Mouse (Mus musculus): Measurements from ENCODE around the gene Tmem186. TPM values are rescaled to one million over a fixed set of nuclear protein-coding genes. Genes with fewer than 3 reads are reported as not detected.

Tmem186 gene
- polyA plus RNA-seq, 1 experiment = 17.1 TPM

DNA sequence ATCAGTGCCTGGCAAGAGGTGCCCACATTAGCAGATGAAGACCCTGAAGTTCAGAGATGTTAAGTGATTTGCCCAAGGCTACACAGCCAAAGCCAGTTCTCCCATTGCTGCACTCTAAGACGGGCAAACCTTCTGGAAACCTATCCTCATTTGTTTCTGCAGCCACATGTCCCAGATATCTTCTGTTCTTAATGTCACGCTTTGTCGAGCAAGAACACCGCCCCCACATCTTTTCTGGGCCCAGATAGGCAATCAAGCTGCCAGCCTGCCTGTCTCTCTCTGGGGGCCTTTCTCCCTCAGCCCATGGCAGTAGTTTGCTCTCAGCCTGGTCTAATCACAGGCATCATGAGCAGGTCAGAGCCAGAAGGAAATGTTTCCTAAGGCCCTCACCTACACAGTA lies 41.2 kb downstream of the Tmem186 start:
- TF ChIP-seq CTCF (IDR thresholded peaks at IDR 0.05; ENCODE audit: low read depth, low read length) (no peak), POLR2A (IDR thresholded peaks at IDR 0.05; ENCODE audit: insufficient read depth, low read length) (no peak), EP300 (IDR thresholded peaks at IDR 0.05; ENCODE audit: insufficient read depth, low read depth, low read length) (no peak)

DNA sequence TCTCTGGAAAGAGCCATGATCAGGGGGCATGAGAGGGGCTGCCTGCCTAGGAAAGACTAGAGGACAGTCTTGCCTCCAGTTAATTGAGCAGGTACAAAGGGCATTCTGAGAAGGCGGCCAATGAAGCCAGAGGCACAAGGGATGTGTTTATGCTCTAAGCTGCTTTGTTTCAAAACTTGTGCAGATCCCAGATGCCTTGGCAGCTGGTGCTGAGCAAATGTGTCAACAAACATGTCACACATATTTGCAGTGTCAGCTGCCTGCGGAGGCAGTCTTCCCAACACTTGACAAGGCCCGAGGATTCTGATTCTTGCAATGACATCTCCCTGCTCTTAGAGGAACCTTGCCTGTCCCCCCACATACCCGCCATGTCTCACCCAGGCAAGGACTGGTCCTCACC lies 42.1 kb downstream of the Tmem186 start:
- H3K4me3 ChIP-seq (ENCODE audit: low read depth, low read length) = no peak overlapping the region
- H3K4me1 ChIP-seq (ENCODE audit: control insufficient read depth, insufficient read depth, low read length) = no peaks in the 10 kb centered on the region
- no peak overlapping the region for H3K9ac ChIP-seq (ENCODE audit: low read depth, poor library complexity, severe bottlenecking)
- H3K27ac ChIP-seq (ENCODE audit: insufficient read depth, low read length) = no peak overlapping the region
- H3K9me3 ChIP-seq (replicated peaks; ENCODE audit: control insufficient read depth, insufficient read depth, low read length, poor library complexity, severe bottlenecking) = no peaks in the 10 kb centered on the region
- TF ChIP-seq POLR2A (IDR thresholded peaks at IDR 0.05; ENCODE audit: insufficient read depth, low read length) (no peak), EP300 (IDR thresholded peaks at IDR 0.05; ENCODE audit: insufficient read depth, low read depth, low read length) (no peak), CTCF (IDR thresholded peaks at IDR 0.05; ENCODE audit: low read depth, low read length) (no peak)
- H3K27me3 ChIP-seq (ENCODE audit: control insufficient read depth, insufficient read depth, low read length, poor library complexity, severe bottlenecking) = no peaks in the 10 kb centered on the region
- no peaks in the 10 kb centered on the region for H3K36me3 ChIP-seq (ENCODE audit: control insufficient read depth, insufficient read depth, low read length, poor library complexity, severe bottlenecking)

More for the DNA sequence above, 41.2 kb downstream of the Tmem186 start:
- Histone ChIP-seq H3K4me3 (ENCODE audit: low read depth, low read length) (no peak overlapping the region), H3K4me1 (ENCODE audit: control insufficient read depth, insufficient read depth, low read length) (no peaks in the 10 kb centered on the region), H3K9ac (ENCODE audit: low read depth, poor library complexity, severe bottlenecking) (no peak overlapping the region), H3K36me3 (ENCODE audit: control insufficient read depth, insufficient read depth, low read length, poor library complexity, severe bottlenecking) (no peaks in the 10 kb centered on the region), H3K27ac (ENCODE audit: insufficient read depth, low read length) (no peak overlapping the region), H3K9me3 (replicated peaks; ENCODE audit: control insufficient read depth, insufficient read depth, low read length, poor library complexity, severe bottlenecking) (no peaks in the 10 kb centered on the region), H3K27me3 (ENCODE audit: control insufficient read depth, insufficient read depth, low read length, poor library complexity, severe bottlenecking) (no peaks in the 10 kb centered on the region)

DNA sequence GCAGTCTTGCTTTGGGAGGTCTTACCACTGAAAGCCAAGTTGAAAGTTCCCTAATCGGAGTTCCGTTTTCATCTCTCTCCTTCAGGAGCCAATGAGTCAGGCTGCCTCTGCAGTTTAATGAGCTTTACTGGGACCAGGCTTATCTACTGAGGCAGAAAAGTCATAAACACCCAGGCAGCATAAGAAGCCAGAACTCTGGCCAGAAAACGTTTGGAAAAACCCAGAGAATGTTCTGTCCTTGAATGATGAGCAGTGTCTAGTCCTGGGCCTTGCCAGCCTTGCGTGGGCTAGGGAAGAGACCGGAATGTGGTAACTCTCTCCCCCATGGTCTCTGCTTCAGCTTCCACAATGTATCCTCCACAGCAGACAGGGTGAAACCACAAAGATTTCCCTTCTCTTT lies 52.5 kb downstream of the Tmem186 start:
- Histone ChIP-seq H3K4me3 (ENCODE audit: low read depth, low read length) (no peak overlapping the region), H3K27me3 (ENCODE audit: control insufficient read depth, insufficient read depth, low read length, poor library complexity, severe bottlenecking) (no peaks in the 10 kb centered on the region), H3K9ac (ENCODE audit: low read depth, poor library complexity, severe bottlenecking) (no peak overlapping the region), H3K9me3 (replicated peaks; ENCODE audit: control insufficient read depth, insufficient read depth, low read length, poor library complexity, severe bottlenecking) (no peaks in the 10 kb centered on the region), H3K4me1 (ENCODE audit: control insufficient read depth, insufficient read depth, low read length) (no peaks in the 10 kb centered on the region), H3K27ac (ENCODE audit: insufficient read depth, low read length) (no peak overlapping the region), H3K36me3 (ENCODE audit: control insufficient read depth, insufficient read depth, low read length, poor library complexity, severe bottlenecking) (no peaks in the 10 kb centered on the region)
- TF ChIP-seq CTCF (IDR thresholded peaks at IDR 0.05; ENCODE audit: low read depth, low read length) (no peak), POLR2A (IDR thresholded peaks at IDR 0.05; ENCODE audit: insufficient read depth, low read length) (no peak), EP300 (IDR thresholded peaks at IDR 0.05; ENCODE audit: insufficient read depth, low read depth, low read length) (no peak)

DNA sequence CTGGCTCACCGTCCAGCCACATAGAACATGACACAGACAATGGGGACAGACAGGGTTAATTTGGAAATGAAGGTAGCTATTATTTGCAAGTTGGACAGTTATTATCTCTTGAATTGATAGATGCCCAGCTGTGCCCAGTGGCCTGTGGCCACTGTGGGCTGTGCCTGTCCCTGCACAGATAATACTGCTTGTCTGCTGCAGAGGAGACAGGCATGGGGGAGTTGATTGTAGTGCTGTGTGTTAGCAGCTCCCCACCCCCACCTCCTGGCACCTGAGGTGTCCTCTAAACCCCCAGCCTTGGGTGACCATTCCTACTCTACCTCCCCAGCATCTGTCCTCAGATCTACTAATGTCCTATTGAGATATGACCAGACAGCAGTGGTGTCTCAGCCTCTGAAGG lies 53.3 kb downstream of the Tmem186 start:
- no peak overlapping the region for H3K27ac ChIP-seq (ENCODE audit: insufficient read depth, low read length)
- TF ChIP-seq CTCF (IDR thresholded peaks at IDR 0.05; ENCODE audit: low read depth, low read length) = no peak
- H3K36me3 ChIP-seq (ENCODE audit: control insufficient read depth, insufficient read depth, low read length, poor library complexity, severe bottlenecking) = no peaks in the 10 kb centered on the region
- no peaks in the 10 kb centered on the region for H3K27me3 ChIP-seq (ENCODE audit: control insufficient read depth, insufficient read depth, low read length, poor library complexity, severe bottlenecking)
- no peaks in the 10 kb centered on the region for H3K9me3 ChIP-seq (replicated peaks; ENCODE audit: control insufficient read depth, insufficient read depth, low read length, poor library complexity, severe bottlenecking)
- H3K4me1 ChIP-seq (ENCODE audit: control insufficient read depth, insufficient read depth, low read length) = no peaks in the 10 kb centered on the region
- H3K9ac ChIP-seq (ENCODE audit: low read depth, poor library complexity, severe bottlenecking) = no peak overlapping the region
- H3K4me3 ChIP-seq (ENCODE audit: low read depth, low read length) = no peak overlapping the region

Other genes with a start within 250 kb of the Tmem186 start
- gene Tmem114, start 212.6 kb downstream of the Tmem186 start, polyA plus RNA-seq (2011; ENCODE audit: insufficient read depth, insufficient read length, low read depth, missing spikeins) = not detected in 2 replicates
- gene Mettl22, start 166.9 kb downstream of the Tmem186 start, polyA plus RNA-seq (2011; ENCODE audit: insufficient read depth, insufficient read length, low read depth, missing spikeins) = 12.4 and 17.2 TPM in 2 replicates
- 1.8 and 2.8 TPM in 2 replicates for gene Abat, start 124.3 kb downstream of the Tmem186 start, polyA plus RNA-seq (2011; ENCODE audit: insufficient read depth, insufficient read length, low read depth, missing spikeins)
- 20.9 and 25.2 TPM in 2 replicates for gene Pmm2, start within 50 bp of the Tmem186 start, polyA plus RNA-seq (2011; ENCODE audit: insufficient read depth, insufficient read length, low read depth, missing spikeins)
- 63.1 and 65.8 TPM in 2 replicates for gene Carhsp1, start 34.4 kb upstream of the Tmem186 start, polyA plus RNA-seq (2011; ENCODE audit: insufficient read depth, insufficient read length, low read depth, missing spikeins)
- gene Gm5767, start 43.1 kb upstream of the Tmem186 start, polyA plus RNA-seq (2011; ENCODE audit: insufficient read depth, insufficient read length, low read depth, missing spikeins) = not detected in 2 replicates
- gene Usp7, start 154.6 kb upstream of the Tmem186 start, polyA plus RNA-seq (2011; ENCODE audit: insufficient read depth, insufficient read length, low read depth, missing spikeins) = 339 and 341 TPM in 2 replicates
- gene 1810013L24Rik, start 192.4 kb upstream of the Tmem186 start, polyA plus RNA-seq (2011; ENCODE audit: insufficient read depth, insufficient read length, low read depth, missing spikeins) = 63.8 and 65.8 TPM in 2 replicates

Measured in ES-Bruce4 (cell line).